Mouse (Mus musculus) bone marrow macrophage, adult 2 months (primary cell): Measurements from ENCODE around the gene Lypd6b.

Experiments
- CTCF ChIP-seq: IDR thresholded peaks from 2 replicates; pipeline ENCODE4 v1.5.1; 2012; ENCODE audit warnings: low read depth, mild to moderate bottlenecking, low read length, moderate library complexity
- POLR2A ChIP-seq: IDR thresholded peaks from 2 replicates; pipeline ENCODE4 v1.6.1; 2012; ENCODE audit warnings: mild to moderate bottlenecking, low read depth, low read length, borderline replicate concordance

- no peak for TF ChIP-seq CTCF
- no peak for TF ChIP-seq POLR2A
Observed at GRCm38 (mm10) chr2:49818126-49818525, 30.6 kb downstream of the Lypd6b start.
